Mouse (Mus musculus) heart, embryonic 16.5 days (tissue): ENCODE data around the gene Bub1. TPM values are rescaled to one million over a fixed set of nuclear protein-coding genes. Genes with fewer than 3 reads are reported as not detected.
A peak's percentile ranks its signal among the peaks of the same experiment; 100 is the strongest.

Experiments used
- ATAC-seq: fragments of 200-750 bp; cut with Nextera tagmentation; replicated peaks from 2 replicates; pipeline ENCODE4 v1.8.0; 2017; ENCODE audit warnings: moderate number of reproducible peaks; ENCODE audit not compliant: insufficient read depth, low FRiP score; ENCODE audit errors: extremely low read depth
- H3K27ac ChIP-seq: fragments of 300-500 bp; sonication (generic); 2 replicates; pipeline ENCODE4 v1.5.1; 2014; ENCODE audit warnings: mild to moderate bottlenecking, low read length, control low read depth, moderate library complexity
- H3K27me3 ChIP-seq: fragments of 300-500 bp; sonication (generic); 2 replicates; pipeline ENCODE4 v1.6.1; 2014; ENCODE audit warnings: low read length, mixed read lengths; ENCODE audit not compliant: control insufficient read depth, insufficient read depth
- H3K36me3 ChIP-seq: fragments of 300-500 bp; sonication (generic); 2 replicates; pipeline ENCODE4 v1.6.1; 2014; ENCODE audit not compliant: control insufficient read depth, insufficient read depth
- H3K4me1 ChIP-seq: fragments of 300-500 bp; sonication (generic); 2 replicates; pipeline ENCODE4 v1.6.1; 2014; ENCODE audit warnings: low read length, mixed read lengths; ENCODE audit not compliant: control insufficient read depth, insufficient read depth
- H3K4me2 ChIP-seq: fragments of 300-500 bp; sonication (generic); 2 replicates; pipeline ENCODE4 v1.6.1; 2014; ENCODE audit warnings: low read depth, mild to moderate bottlenecking, control low read depth, low read length
- H3K4me3 ChIP-seq: fragments of 300-500 bp; sonication (generic); 2 replicates; pipeline ENCODE4 v1.5.1; 2014; ENCODE audit warnings: mild to moderate bottlenecking, control low read depth, low read length
- H3K9ac ChIP-seq: fragments of 300-500 bp; sonication (generic); 2 replicates; pipeline ENCODE4 v1.6.1; 2014; ENCODE audit warnings: low read length, control low read depth
- H3K9me3 ChIP-seq: fragments of 300-500 bp; sonication (generic); replicated peaks from 2 replicates; pipeline ENCODE4 v1.6.1; 2016; ENCODE audit warnings: low read length; ENCODE audit not compliant: control insufficient read depth
- WGBS: fragments of 180-500 bp; shearing (Covaris S2); extraction: QIAGEN DNeasy Blood & Tissue Kit; methylation state at CpG from one replicate; pipeline ENCODE4 v1.1.7; 2014; 5-methylcytosine and 5-hydroxymethylcytosine counted together
- polyA plus RNA-seq: library from polyadenylated mRNA; unstranded; fragments of >200 nt; fragmentation: Nextera tagmentation; extraction: Ambion mirVana; gene quantifications from 2 replicates; pipeline ENCODE4 v1.2.1, GENCODE M21; 2015

The Bub1 gene
- polyA plus RNA-seq, 1 experiment from 2014 or later = 42.9 TPM

GRCm38 (mm10) chr2:127842421-127842820 lies 10.8 kb upstream of the Bub1 start:
- H3K4me3 ChIP-seq = no peak overlapping the region
- WGBS = 55% methylated on average over 3 of the region's 3 CpGs
- no peaks in the 10 kb centered on the region for H3K4me1 ChIP-seq
- peaks cover 28% of the 10 kb centered on the region for H3K27me3 ChIP-seq
- H3K9me3 ChIP-seq = no peaks in the 10 kb centered on the region
- ATAC-seq = no peak
- H3K27ac ChIP-seq = no peak overlapping the region
- H3K36me3 ChIP-seq = no peaks in the 10 kb centered on the region
- H3K4me2 ChIP-seq = no peak overlapping the region
- H3K9ac ChIP-seq = no peak overlapping the region

GRCm38 (mm10) chr2:127841402-127841801 lies 9.7 kb upstream of the Bub1 start:
- Histone ChIP-seq H3K4me1 (no peaks in the 10 kb centered on the region), H3K27ac (no peak overlapping the region), H3K27me3 (peaks cover 35% of the 10 kb centered on the region), H3K9me3 (no peaks in the 10 kb centered on the region), H3K36me3 (no peaks in the 10 kb centered on the region), H3K4me3 (no peak overlapping the region), H3K9ac (no peak overlapping the region), H3K4me2 (no peak overlapping the region)
- 64% methylated on average over 1 of the region's 1 CpGs for WGBS
- ATAC-seq = no peak

- no peaks in the 10 kb centered on the region for H3K4me1 ChIP-seq
- no peak overlapping the region for H3K4me3 ChIP-seq
- no peak overlapping the region for H3K27ac ChIP-seq
- 18% methylated on average over 11 of the region's 11 CpGs for WGBS
- H3K4me2 ChIP-seq = no peak overlapping the region
- H3K27me3 ChIP-seq = peaks cover 38% of the 10 kb centered on the region
- no peak overlapping the region for H3K9ac ChIP-seq
- H3K9me3 ChIP-seq = no peaks in the 10 kb centered on the region
- no peak for ATAC-seq
- H3K36me3 ChIP-seq = no peaks in the 10 kb centered on the region
These were observed 7.8 kb upstream of the Bub1 start for GRCm38 (mm10) chr2:127839425-127839824.

GRCm38 (mm10) chr2:127838576-127838975 lies 6.9 kb upstream of the Bub1 start, which contains the start of gene Acoxl:
Gene Acoxl, plus strand, starts transcription at chr2:127838876.
- no peaks in the 10 kb centered on the region for H3K9me3 ChIP-seq
- no peaks in the 10 kb centered on the region for H3K36me3 ChIP-seq
- 55% methylated on average over 7 of the region's 7 CpGs for WGBS
- no peaks in the 10 kb centered on the region for H3K4me1 ChIP-seq
- no peak for ATAC-seq
- H3K9ac ChIP-seq = no peak within 1 kb of the TSS
- H3K4me2 ChIP-seq = no peak within 1 kb of the TSS
- H3K27me3 ChIP-seq = peaks cover 38% of the 10 kb centered on the region
- H3K4me3 ChIP-seq = no peak within 1 kb of the TSS
- no peak within 1 kb of the TSS for H3K27ac ChIP-seq

- H3K27ac ChIP-seq = no peak overlapping the region
- no peak overlapping the region for H3K4me3 ChIP-seq
- peaks cover 11% of the 10 kb centered on the region for H3K27me3 ChIP-seq
- ATAC-seq = no peak
- 19% methylated on average over 2 of the region's 2 CpGs for WGBS
- no peak overlapping the region for H3K9ac ChIP-seq
- H3K9me3 ChIP-seq = no peaks in the 10 kb centered on the region
- H3K4me2 ChIP-seq = no peak overlapping the region
- H3K4me1 ChIP-seq = peaks cover 8% of the 10 kb centered on the region; the same call in 1 of the 2 replicates
- no peaks in the 10 kb centered on the region for H3K36me3 ChIP-seq
These were observed 1.1 kb upstream of the Bub1 start for GRCm38 (mm10) chr2:127832833-127833190.

GRCm38 (mm10) chr2:127832103-127832832 lies 603 bp upstream of the Bub1 start:
- Histone ChIP-seq H3K4me2 (peak overlapping the region; percentile 62), H3K9me3 (no peaks in the 10 kb centered on the region), H3K4me1 (peaks cover 8% of the 10 kb centered on the region; the same call in 1 of the 2 replicates), H3K27me3 (peaks cover 8% of the 10 kb centered on the region), H3K27ac (no peak overlapping the region), H3K36me3 (peaks cover under 1% of the 10 kb centered on the region; the same call in 1 of the 2 replicates), H3K4me3 (peak overlapping the region; percentile 68), H3K9ac (no peak overlapping the region)
- ATAC-seq = 0 out of 2 replicates have a peak, but pooled peaks have one; percentile 42
- WGBS = 37% methylated on average over 11 of the region's 11 CpGs

- Histone ChIP-seq H3K9me3 (no peaks in the 10 kb centered on the region), H3K9ac (peak within 1 kb of the TSS; percentile 78), H3K4me1 (peaks cover 13% of the 10 kb centered on the region), H3K4me3 (peak within 1 kb of the TSS; percentile 68), H3K4me2 (peak within 1 kb of the TSS; percentile 72), H3K27ac (peak within 1 kb of the TSS; percentile 83), H3K36me3 (no peaks in the 10 kb centered on the region), H3K27me3 (no peaks in the 10 kb centered on the region)
- ATAC-seq = peak; percentile 90
- under 1% methylated on average over 37 of the region's 37 CpGs for WGBS
These were observed 39.6 kb downstream of the Bub1 start, which contains the start of gene Mtln for GRCm38 (mm10) chr2:127791919-127792603. Gene Mtln, minus strand, starts transcription at chr2:127792488.

GRCm38 (mm10) chr2:127789651-127790270 lies 41.9 kb downstream of the Bub1 start:
- WGBS = 32% methylated on average over 9 of the region's 9 CpGs
- no peak for ATAC-seq
- Histone ChIP-seq H3K4me3 (peak overlapping the region; percentile 74), H3K9me3 (no peaks in the 10 kb centered on the region), H3K4me1 (peaks cover 13% of the 10 kb centered on the region), H3K4me2 (peak overlapping the region; percentile 90), H3K27ac (no peak overlapping the region), H3K36me3 (no peaks in the 10 kb centered on the region), H3K27me3 (no peaks in the 10 kb centered on the region), H3K9ac (no peak overlapping the region; the same call in 1 of the 2 replicates)

GRCm38 (mm10) chr2:127789138-127789537 lies 42.5 kb downstream of the Bub1 start:
- peak overlapping the region; percentile 66 for H3K27ac ChIP-seq
- H3K9me3 ChIP-seq = no peaks in the 10 kb centered on the region
- H3K4me1 ChIP-seq = peaks cover 13% of the 10 kb centered on the region
- H3K4me2 ChIP-seq = peak overlapping the region; percentile 90
- H3K4me3 ChIP-seq = peak overlapping the region; percentile 74
- WGBS = 4% methylated on average over 11 of the region's 11 CpGs
- no peak for ATAC-seq
- H3K36me3 ChIP-seq = no peaks in the 10 kb centered on the region
- H3K9ac ChIP-seq = peak overlapping the region; percentile 90
- no peaks in the 10 kb centered on the region for H3K27me3 ChIP-seq
